Mouse (Mus musculus): ENCODE measurements around the gene Amph.
A peak's percentile ranks its signal among the peaks of the same experiment; 100 is the strongest.

Gene Amph

DNA sequence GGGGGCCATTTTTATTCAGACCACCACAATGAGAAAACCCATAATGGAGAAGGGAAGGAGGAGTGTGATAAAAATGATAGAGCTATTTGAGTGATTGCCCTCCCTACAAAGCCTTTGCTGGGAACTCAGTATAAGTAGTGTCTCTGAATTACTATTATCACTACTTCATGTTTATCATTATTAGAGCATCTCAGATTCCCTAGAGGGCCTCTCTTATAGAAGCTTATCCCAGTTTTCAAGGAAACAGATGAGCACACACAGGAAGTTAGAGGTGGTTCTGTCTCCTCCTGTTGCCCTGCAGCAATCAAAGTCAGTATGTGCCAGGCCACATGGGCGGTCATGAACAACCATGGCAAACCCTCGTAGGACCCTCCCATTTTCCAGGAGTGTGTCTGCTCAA, 190.5 kb downstream of the Amph start:
- DNase-seq (ENCODE audit: extremely low spot score, low read depth, low spot score) = no peak

DNA sequence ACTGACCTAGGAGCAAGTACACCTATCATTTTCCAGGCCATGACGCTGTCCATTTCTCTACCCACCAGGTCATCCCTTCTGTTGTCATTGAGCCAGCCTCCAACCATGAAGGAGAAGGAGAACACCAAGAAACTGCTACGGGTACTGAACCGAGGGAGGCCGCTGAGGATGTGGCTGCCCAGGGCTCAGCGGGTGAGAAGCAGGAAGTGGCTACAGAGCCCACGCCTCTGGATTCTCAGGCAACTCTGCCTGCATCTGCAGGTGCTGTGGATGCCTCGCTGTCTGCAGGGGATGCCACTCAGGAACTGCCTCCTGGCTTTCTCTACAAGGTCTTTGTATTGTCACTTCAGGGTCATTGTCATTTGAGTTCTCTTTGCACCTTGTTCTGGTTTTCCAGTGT, 191.1 kb downstream of the Amph start:
- no peak for DNase-seq (ENCODE audit: extremely low spot score, low read depth, low spot score)

DNA sequence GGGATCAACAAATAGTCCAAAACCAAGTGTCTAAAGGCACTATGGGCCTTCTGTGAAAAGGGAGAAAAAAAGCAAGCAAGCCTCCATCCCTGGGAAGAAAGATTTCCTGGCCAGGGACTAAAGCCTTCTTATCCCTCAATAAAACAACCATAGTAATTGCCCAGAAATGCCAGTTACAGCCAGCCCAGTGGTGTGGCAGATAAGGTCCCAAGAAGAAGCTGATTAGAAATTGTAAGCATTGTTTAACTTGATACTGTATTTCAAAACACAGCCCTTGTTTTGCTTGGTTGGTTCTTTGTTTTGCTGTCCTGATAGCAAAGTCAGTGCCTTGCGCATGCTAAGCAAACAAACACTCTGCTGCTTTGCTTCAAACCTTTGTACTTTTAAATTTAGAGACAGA, 191.8 kb downstream of the Amph start:
- DNase-seq (ENCODE audit: extremely low spot score, low read depth, low spot score) = no peak

DNA sequence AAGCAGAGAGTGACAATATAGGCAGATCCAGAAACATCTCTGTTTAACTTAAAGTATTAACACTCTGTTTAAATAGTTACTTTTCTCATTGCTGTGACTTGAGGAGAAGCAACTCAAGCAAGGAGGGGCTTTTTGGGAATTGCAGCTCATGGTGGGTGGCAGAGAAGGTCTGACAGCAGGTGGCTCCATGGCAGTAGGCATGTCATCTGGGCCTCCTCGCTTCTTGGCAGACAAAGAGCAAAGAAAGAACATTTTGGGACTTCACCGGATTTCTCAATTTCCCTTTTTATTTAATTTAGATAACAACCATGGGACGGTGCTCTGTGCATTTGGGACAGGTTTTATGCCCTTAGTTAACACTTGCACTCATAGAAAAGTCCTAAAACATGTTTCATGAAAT, 195.8 kb downstream of the Amph start:
- no peak for DNase-seq (ENCODE audit: extremely low spot score, low read depth, low spot score)

DNA sequence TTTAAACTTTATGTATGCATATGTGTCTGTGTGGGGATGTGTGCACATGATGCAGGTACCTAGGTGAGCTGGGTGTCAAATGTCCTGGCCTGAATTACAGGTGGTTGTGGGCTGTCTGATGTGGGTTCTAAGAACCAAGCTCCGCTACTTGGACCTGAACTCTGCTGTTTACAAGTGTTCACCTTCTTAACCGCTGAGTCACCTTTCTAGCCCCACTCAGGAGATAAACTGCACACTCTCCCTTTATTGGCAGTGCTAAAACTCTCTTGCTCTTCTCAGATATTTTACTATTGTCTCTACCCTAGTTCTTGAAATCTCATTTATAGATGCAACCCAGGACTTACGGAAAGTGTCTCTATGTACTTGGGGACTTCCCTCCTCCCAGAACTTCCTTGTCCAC, 199.5 kb downstream of the Amph start:
- no peak for DNase-seq (ENCODE audit: extremely low spot score, low read depth, low spot score)

DNA sequence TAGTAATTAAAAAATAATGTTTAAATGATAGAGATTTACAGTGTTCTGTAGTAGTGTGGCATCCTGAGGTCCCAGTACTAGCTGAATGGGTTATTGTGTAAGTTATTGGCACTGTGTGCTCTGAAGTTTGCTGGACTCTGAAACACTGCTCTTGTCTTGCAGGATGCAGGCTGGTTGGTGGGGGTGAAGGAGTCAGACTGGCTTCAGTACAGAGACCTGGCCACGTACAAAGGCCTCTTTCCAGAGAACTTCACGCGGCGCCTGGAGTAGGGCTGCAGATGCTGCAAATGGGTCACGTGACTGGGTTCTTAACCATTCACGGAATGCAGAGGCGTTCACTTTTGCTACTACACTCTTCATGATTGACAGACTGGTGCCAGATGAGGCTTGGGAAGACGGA, 201.6 kb downstream of the Amph start:
- no peak for DNase-seq (ENCODE audit: extremely low spot score, low read depth, low spot score)

DNA sequence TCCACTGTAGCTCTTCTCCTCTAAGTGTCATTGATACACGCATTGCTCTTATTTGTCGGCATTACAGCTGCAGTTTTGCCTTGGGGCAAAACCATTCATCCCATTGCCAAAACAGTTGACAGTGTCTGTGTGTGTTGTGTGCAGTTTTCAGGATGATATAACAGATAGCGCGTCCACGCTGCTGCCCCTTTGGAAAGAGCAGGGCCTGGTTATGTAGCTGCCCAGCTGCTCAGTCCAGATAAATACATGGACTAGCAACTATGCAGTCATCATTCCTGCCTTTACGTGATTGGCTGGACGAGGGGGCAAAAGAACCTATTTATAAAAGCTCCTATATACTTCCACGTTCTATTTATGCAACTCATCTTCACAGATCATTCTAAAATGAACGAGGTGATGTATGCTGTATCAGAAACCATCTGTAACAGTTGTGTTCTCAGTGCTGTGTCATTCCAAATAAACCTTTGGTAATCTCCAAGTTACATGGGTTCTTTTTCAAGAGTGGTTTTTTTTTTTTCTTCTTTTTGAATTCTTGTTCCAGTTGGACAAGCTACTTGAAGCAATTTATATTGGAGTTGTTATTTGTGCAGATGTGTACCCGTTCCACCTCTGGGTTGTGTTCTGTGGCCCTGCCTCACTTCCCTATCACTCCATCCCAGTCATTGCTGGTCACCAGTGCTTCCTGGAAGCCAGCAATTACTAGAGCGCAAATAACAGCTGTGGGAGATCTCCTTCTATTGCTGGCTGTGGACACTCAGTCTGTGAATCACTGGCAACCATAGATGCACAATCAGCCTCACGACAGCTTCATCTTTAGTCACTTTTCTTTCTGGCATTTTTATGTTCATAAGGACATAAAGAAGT, 202.7 kb downstream of the Amph start:
- no peak for DNase-seq (ENCODE audit: extremely low spot score, low read depth, low spot score)

DNA sequence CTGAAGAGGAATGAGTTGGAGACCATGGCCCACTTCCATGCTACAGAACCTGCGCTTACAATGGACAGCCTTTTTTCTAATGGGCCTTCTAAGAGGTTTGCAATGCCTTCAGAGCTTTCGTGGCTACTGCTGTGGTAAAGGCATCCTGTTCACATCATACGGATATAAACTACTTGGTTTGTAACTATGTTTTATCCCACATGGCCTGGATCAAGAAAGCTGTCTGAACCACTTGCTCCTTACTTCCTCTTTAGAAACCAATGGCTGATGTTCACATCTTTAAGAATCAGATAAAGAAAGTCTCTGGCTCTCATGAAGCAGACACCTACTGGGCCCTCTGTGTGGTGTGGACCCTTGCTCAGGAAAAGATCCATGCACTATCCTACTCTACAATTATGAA, 204.1 kb downstream of the Amph start:
- DNase-seq (ENCODE audit: extremely low spot score, low read depth, low spot score) = no peak

DNA sequence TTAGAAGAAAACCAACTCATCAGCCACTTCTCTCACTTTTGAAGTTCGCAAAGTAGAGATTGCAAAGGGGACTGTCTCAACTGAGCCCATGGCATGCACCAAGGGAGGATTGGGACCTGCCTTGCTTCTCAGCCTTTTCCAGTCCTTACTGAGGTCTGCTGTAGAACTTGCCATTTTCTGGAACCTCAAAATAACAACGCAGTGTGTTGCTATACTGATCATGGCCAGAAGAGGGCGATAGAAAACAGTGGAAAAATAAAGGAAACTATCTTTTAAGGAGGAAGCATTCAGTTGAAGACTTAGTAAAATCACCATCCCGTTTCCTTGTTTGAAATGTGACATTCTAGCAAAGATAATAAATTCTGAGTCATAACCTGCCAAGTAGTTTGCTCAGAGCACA, 210.5 kb downstream of the Amph start:
- DNase-seq (ENCODE audit: extremely low spot score, low read depth, low spot score) = peak; percentile 42

DNA sequence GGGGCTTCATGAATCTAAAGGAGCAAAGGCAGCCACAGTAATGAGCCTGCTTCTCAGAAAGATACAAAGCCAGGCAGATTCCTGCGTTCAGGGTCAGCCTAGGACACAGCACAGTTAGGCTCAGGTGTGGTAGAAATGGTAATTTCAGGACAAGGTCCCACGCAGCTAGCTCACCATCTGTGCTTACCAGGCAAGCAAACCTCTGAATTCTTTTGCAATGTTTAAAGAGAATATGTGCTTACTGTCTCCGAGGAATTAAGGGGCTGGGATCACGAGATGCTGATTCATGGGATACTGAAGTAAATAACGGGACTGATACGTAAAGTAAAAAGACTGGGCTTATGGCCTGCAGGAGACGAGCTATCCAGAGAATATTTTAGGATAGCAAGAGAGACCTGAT, 212.6 kb downstream of the Amph start:
- DNase-seq (ENCODE audit: extremely low spot score, low read depth, low spot score) = no peak

DNA sequence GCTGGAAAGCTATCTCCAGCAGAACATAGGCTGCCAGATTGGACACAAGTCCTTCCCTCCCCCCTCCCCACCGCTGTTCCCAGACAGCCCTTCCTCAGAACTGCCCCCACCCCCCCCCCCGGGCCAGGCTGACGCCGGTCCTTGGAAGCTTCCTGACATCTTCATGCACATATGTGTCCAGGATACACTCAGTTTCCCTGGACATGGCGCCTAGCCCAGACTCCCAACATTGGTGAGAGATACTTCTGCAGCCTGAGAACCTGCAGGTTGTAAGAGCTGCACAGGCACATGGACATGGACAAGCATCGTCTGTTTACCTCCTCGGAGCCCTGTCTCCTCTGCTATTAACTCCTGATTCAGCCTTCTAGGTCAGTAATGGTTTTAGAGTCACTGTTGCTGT, 213.1 kb downstream of the Amph start:
- no peak for DNase-seq (ENCODE audit: extremely low spot score, low read depth, low spot score)

DNA sequence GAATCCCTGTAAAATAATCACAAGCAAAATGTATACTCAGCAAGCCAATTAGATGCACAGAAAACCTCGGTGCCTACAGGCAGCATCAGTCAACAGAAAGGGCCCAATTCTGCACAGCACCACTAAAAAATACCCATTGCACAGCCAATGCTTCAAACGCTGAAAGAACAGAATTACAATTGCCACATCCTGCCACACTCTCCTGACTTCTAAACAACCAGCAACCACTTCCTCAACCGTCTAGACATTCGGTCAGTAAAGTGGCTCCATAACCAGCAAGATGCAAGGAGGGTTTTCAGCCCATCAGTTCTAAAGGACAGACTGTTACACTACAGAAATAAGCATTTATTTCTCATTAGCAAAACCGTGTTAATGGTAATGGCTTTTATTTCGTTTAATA, 214.1 kb downstream of the Amph start:
- no peak for DNase-seq (ENCODE audit: extremely low spot score, low read depth, low spot score)

DNA sequence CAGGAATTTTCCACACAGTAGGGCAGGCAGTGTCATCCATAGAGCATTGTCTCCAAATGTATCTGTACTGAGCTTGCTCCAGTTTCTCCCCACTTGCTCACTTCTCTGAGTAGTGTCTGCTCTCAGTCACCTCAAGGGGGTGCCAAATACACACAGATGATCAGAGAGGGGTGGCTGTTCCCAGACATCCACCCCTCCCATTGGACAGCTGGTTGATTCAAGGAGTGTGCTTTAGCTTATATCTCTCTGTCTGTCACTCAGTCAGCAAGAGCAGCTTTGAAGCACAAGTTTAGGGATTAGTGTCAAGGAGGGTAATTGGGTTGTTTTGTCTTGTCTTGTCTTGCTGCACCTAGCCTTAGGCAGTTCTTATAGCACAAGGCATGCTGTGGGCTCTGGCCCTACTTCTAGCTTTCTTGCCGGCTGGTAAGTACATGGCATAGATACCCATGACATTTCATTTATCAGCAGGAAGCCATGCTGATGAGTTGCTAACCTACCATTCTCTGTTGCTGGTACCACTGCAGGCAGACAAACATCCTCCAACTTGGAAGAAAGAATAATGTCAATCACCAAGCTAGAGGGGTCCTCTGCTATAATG, 229.8 kb downstream of the Amph start:
- peak; percentile 10 for DNase-seq (ENCODE audit: extremely low spot score, low read depth, low spot score)

DNA sequence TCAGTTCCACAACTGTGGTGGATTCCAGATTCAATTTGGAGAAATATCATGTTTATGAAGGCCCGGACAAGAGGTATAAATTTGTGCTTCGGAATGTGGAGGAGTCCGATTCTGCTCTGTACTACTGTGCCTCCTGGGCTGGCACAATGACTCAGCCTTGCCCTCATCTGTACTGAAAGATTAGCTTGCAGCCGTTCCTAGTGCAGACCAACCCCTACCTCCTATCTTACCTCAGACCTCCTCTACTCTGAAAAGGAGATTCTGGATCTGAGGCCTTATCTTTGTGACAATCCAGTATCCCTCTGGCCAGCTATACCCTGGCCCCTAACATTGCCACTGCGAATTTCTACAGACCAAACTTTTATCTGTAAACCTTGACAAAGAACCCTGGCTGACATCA, 230.3 kb downstream of the Amph start:
- DNase-seq (ENCODE audit: extremely low spot score, low read depth, low spot score) = no peak

DNA sequence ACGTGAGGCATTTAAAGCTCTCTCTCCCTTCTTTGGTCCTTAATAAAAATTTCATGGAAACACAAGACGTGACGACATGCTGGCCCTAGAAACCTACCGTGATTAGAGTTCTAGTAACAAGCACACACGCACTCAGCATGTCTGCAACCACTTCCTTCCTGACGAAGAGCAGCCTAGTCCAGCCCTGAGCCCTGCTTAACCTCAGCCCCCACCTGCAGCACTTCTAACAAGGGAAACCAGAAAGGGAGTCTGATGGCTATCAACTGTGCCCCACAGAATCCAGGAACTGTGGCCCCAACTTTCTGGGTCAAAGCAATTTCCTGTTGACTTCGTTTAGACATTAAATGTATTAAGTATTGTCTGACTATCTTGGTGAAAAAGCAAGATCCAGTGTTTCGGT, 234.3 kb downstream of the Amph start:
- no peak for DNase-seq (ENCODE audit: extremely low spot score, low read depth, low spot score)

DNA sequence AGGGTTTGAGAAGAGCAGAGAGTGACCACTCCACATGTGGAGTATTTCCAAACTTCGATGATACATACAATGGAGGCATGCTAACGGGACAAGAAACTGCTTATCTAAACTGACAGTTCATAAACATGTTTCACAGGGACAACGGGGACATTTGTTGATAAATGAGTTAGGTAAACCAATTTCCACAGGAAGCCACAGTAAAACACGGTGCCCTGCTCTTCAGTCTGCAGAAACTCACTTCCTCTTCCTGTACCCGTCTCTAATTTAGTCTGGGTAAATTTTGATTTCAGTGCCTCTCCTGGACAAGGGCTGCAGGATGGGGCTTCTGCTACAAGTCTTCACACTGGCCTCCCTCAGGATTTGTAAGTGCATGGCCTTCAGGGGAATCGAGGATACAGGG, 242.0 kb downstream of the Amph start:
- no peak for DNase-seq (ENCODE audit: extremely low spot score, low read depth, low spot score)

DNA sequence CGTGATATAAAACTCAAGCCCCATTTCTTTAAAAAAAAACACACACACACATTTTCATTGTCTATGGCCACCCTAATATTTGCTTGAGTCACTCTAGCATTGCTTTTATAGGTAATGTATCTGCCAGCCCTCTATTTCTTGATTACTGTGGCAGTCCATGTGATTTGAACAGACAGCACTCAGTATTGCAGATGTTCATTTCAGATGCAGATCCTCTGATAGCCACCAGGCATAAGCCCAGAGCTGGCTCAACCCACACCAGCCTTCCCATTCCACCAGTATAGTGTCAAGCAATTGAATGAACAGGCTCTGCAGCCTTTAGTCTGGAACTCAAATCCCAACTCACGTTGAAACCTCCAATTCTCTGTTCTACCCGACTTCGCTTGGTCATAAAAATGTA, 246.8 kb downstream of the Amph start:
- no peak for DNase-seq (ENCODE audit: extremely low spot score, low read depth, low spot score)

DNA sequence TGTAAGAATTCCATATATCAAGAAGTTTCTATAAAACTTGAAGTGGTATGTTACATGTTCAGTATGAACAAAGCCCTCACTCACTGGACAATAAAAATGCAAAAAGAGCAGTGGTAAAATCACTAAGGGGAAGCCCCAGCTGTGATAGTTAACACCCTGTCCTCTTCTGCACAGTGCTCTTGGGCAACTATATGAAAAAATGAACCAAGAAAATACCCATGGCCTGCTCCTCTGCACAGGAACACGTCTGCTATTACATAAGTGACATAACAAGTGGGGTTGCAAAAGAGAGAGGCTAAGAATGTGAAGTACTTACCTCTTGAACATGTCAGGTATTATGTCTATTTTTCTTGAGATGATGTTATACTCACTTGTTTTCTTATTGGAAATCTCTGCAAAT, 247.5 kb downstream of the Amph start:
- no peak for DNase-seq (ENCODE audit: extremely low spot score, low read depth, low spot score)

Measured in hindlimb bud, embryonic 11.5 days (tissue).